Mouse (Mus musculus): ENCODE data around the gene Slc16a11. TPM values are rescaled to one million over a fixed set of nuclear protein-coding genes. Genes with fewer than 3 reads are reported as not detected.

The Slc16a11 gene
- total RNA-seq, 2 experiments from 2014 or later = 35.2 to 47.0 TPM

GRCm38 (mm10) chr11:70221603-70222500 lies 9.3 kb downstream of the Slc16a11 start:
- peak overlapping the region; percentile 73 for H3K4me3 ChIP-seq
- peak overlapping the region; percentile 97 for H3K27ac ChIP-seq
- TF ChIP-seq CTCF (conservative IDR thresholded peaks at IDR 0.05) = no peak; the same call in 1 of the 2 replicates
- DNase-seq (ENCODE audit: low spot score in 2 of 2) = no peak

- Histone ChIP-seq H3K27ac (peak overlapping the region; percentile 57), H3K4me3 (no peak overlapping the region)
- no peak for DNase-seq (ENCODE audit: low spot score in 2 of 2)
- no peak for TF ChIP-seq CTCF (conservative IDR thresholded peaks at IDR 0.05)
Measured at GRCm38 (mm10) chr11:70223724-70224123, 11.2 kb downstream of the Slc16a11 start.

DNA sequence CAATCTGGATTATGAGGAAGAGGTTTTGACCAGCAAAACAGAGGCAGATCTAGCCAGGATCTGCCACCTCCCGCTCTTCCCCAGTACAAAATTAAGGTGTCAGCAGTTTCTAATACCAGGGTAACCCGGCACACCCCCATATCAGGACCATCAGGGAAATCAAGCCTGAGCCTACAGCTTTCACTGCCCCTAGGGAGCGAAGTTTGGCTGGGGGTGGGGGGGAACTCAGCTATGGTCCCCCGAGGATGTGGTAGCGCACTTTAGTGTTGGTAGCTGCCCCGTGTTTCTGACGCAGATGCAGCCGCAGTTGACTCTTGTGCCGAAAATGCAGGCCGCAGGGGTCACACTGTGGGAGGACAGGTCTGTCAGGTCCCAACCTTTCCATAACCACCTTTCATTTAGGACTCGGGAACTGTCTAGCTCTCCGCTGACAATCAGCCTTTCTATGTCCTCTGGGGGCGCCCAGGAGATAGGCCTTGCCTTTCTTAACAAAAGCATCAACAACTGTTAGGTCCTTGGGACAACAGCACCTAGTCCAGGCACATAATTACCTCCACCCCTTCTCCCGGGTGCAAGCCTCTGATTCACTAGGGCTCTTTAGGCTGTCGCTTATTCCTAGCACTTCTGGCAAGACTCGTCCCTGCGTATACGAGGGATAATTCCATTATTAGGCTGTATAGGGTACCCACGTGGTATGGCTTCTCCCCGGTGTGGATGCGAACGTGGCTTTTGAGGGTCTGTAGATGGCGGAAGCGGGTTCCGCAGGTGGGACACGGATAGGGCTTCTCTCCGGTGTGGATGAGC lies 13.4 kb downstream of the Slc16a11 start:
- Histone ChIP-seq H3K4me3 (peak overlapping the region; percentile 27; the same call in 1 of the 2 replicates), H3K27ac (no peak overlapping the region)
- DNase-seq (ENCODE audit: low spot score in 2 of 2) = no peak
- peak; percentile 40; the same call in 1 of the 2 replicates for TF ChIP-seq CTCF (conservative IDR thresholded peaks at IDR 0.05)

- no peak for DNase-seq (ENCODE audit: low spot score in 2 of 2)
Measured at GRCm38 (mm10) chr11:70226602-70226890, 14.0 kb downstream of the Slc16a11 start.

GRCm38 (mm10) chr11:70227126-70227525 lies 14.6 kb downstream of the Slc16a11 start:
- Histone ChIP-seq H3K4me3 (no peak overlapping the region; the same call in 1 of the 2 replicates), H3K27ac (no peak overlapping the region)
- TF ChIP-seq CTCF (conservative IDR thresholded peaks at IDR 0.05) = no peak
- no peak for DNase-seq (ENCODE audit: low spot score in 2 of 2)

More at GRCm38 (mm10) chr11:70226602-70226890, 14.0 kb downstream of the Slc16a11 start:
- no peak for TF ChIP-seq CTCF (conservative IDR thresholded peaks at IDR 0.05)
- no peak overlapping the region for H3K27ac ChIP-seq
- peak overlapping the region; percentile 27; the same call in 1 of the 2 replicates for H3K4me3 ChIP-seq

DNA sequence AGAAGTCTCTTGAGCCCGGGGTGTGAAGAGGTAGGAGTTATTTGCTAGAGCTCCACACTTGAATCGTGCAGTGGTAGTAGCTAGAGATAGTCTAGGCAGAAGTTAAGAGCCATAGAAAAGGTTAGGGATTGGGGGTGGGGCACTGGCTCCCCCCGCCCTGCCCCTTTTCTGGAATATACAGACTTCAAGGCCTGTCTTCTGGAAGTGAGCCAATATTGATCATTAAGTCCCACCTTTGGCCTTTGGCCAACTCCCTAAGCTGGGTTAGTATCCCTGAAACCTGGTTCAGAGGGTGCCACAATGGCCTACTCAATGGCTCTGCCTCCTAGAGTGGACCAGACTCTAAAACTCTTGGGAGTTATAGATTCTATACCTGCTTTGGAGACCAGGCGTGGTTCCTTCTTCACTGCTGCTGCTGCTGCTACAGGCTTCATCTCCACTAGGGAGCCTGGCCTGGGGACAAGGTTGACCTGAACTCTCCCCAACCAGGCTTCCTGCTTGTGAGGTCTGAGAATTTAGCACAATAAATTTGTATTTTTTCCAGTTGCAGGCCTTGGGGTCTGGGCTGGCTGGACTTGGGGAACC lies 15.2 kb downstream of the Slc16a11 start:
- Histone ChIP-seq H3K4me3 (no peak overlapping the region), H3K27ac (no peak overlapping the region)
- no peak for TF ChIP-seq CTCF (conservative IDR thresholded peaks at IDR 0.05)
- DNase-seq (ENCODE audit: low spot score in 2 of 2) = no peak

- Histone ChIP-seq H3K27ac (peak overlapping the region; percentile 56), H3K4me3 (peak overlapping the region; percentile 48)
- peak; percentile 74 to 78 for DNase-seq (ENCODE audit: low spot score in 2 of 2)
- peak; percentile 13; the same call in 1 of the 2 replicates for TF ChIP-seq CTCF (conservative IDR thresholded peaks at IDR 0.05)
Measured at GRCm38 (mm10) chr11:70228828-70229227, 16.3 kb downstream of the Slc16a11 start.

GRCm38 (mm10) chr11:70229260-70230010 lies 16.9 kb downstream of the Slc16a11 start, which contains the start of gene Bcl6b:
TSS of gene Bcl6b (minus strand) at chr11:70229798.
- Histone ChIP-seq H3K27ac (peak within 1 kb of the TSS; percentile 76), H3K4me3 (peak within 1 kb of the TSS; percentile 48)
- no peak for DNase-seq (ENCODE audit: low spot score in 2 of 2)
- no peak for TF ChIP-seq CTCF (conservative IDR thresholded peaks at IDR 0.05)

GRCm38 (mm10) chr11:70230239-70230727 lies 17.7 kb downstream of the Slc16a11 start:
- DNase-seq (ENCODE audit: low spot score in 2 of 2) = peak; percentile 71 to 78
- TF ChIP-seq CTCF (conservative IDR thresholded peaks at IDR 0.05) = peak; percentile 100
- Histone ChIP-seq H3K4me3 (peak overlapping the region; percentile 48), H3K27ac (peak overlapping the region; percentile 76)

GRCm38 (mm10) chr11:70232546-70232945 lies 20.0 kb downstream of the Slc16a11 start:
- Histone ChIP-seq H3K4me3 (peak overlapping the region; percentile 76), H3K27ac (peak overlapping the region; percentile 92)
- TF ChIP-seq CTCF (conservative IDR thresholded peaks at IDR 0.05) = no peak
- DNase-seq (ENCODE audit: low spot score in 2 of 2) = no peak

DNA sequence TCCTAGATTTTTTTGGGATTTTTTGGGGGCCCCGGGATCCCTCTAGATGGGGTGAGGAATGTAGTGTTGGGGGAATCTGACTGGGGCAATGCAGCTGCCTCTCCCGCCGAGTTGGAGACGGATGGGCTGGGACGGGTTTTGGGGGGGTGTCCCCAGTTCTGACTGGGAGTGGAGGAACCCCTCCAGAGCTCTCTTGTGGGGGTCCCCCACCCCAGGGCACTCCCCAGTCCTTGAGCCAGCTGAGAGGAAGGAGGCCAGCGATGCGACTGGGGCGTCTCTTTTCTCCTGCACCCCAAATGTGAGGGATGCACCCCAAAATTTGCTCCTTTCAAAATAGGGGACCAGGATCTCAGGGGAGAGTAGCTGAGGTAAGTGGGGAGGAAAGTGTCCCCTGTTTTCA lies 20.5 kb downstream of the Slc16a11 start:
- no peak for DNase-seq (ENCODE audit: low spot score in 2 of 2)
- no peak for TF ChIP-seq CTCF (conservative IDR thresholded peaks at IDR 0.05)
- peak overlapping the region; percentile 76 for H3K4me3 ChIP-seq
- H3K27ac ChIP-seq = peak overlapping the region; percentile 92

- TF ChIP-seq CTCF (conservative IDR thresholded peaks at IDR 0.05) = no peak
- Histone ChIP-seq H3K27ac (peak overlapping the region; percentile 48; the same call in 1 of the 2 replicates), H3K4me3 (no peak overlapping the region; the same call in 1 of the 2 replicates)
- DNase-seq (ENCODE audit: low spot score in 2 of 2) = no peak
Measured at GRCm38 (mm10) chr11:70234037-70234436, 21.5 kb downstream of the Slc16a11 start.
